Mouse (Mus musculus) A20 (cell line): ENCODE data around the gene Mrpl51.

ENCODE experiments used
- DNase-seq: peaks from one replicate; pipeline ENCODE4 v3.0.0-alpha.2; 2011; ENCODE audit warnings: low read depth, low spot score

Gene Mrpl51

GRCm38 (mm10) chr6:125232516-125232915, 40.9 kb downstream of the Mrpl51 start:
- DNase-seq: no peak

GRCm38 (mm10) chr6:125233816-125234519, 42.4 kb downstream of the Mrpl51 start:
- DNase-seq: no peak

- DNase-seq: no peak
These were observed 42.9 kb downstream of the Mrpl51 start for GRCm38 (mm10) chr6:125234520-125234828.

GRCm38 (mm10) chr6:125236341-125236740, 44.7 kb downstream of the Mrpl51 start:
- no peak for DNase-seq

GRCm38 (mm10) chr6:125236782-125237181, 45.2 kb downstream of the Mrpl51 start, which contains the start of gene Cd27:
Cd27 (minus strand) TSS chr6:125237010.
- no peak for DNase-seq

DNA sequence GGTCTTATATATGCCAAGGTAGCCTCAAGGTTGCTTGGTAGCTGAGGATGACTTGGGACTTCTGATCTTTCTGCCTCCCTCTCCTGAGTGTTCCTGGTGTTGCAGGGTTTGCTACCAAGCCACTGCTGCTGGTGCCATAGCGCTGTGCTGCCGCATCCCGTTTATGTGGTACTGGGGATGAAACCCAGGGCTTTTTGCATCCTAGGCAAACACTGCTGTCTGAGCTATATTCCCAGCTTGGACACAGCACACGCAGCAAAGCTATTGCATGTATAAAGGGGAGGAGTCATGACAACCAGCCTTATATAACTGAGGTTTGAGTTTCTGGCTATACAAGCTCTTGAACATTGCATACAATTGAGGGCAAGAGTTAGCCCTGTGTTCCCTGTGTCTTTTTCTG, 45.8 kb downstream of the Mrpl51 start:
- no peak for DNase-seq

DNA sequence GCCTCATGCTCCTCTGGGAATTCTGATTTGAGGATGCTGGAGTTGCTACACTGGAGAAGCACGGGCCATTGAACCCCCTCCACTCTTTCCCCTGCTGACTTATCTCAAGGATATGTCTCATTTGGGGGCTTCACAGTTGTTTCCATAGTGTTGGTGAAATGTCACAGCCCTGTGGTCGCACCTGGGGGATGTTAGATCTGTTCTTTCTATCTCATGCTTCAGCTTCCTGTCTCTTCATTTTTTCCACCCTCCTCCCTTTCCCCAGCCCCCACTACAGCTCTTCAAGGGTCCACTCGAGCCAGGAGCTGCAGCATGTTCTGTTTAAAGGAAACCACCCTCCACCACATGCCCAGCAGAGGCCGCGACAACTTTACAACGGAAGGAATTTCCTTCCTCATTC, 46.8 kb downstream of the Mrpl51 start:
- no peak for DNase-seq

GRCm38 (mm10) chr6:125239547-125239946, 47.9 kb downstream of the Mrpl51 start:
- no peak for DNase-seq

DNA sequence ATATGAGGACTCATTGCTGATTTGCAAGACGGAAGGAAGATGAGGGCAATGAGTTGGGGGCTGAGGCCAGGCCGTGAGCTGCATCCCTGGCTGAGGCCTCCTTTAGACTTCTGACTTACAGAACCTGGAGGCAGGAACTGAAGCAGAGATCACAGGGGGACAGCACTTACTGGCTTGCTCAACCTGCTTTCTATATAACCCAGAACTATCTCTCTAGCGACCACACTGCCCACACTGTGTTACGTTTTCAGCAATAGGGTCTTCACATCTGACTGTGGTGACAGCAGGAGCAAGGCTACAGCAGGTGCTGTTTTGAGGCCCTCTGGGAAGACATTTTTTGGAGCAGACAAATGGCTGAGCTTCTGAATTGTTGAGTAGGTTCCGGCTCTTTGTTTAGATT, 49.0 kb downstream of the Mrpl51 start:
- no peak for DNase-seq

DNA sequence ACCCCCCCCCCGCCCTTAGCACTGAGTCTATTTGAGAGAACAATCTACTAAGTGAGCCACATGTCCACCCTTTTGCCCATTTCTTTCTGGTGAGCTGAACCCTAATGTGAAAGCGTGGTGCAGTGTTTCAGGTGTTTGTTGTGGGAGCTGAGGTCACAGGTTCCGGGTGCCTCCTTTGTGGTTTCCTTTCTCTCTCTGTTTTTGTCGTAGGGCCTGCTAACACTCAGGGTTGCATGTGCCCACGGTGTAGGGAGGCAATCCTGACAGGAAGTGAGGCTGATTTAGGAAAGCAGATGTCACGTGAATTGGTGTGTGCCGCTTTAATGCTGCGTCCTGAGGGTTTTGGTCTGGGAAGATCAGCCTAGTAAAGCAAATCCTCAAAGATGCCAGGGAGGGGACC, 50.0 kb downstream of the Mrpl51 start:
- no peak for DNase-seq

GRCm38 (mm10) chr6:125244551-125244950, 53.0 kb downstream of the Mrpl51 start:
- no peak for DNase-seq
